Mouse (Mus musculus): ENCODE results near the gene Acap3. TPM values are rescaled to one million over a fixed set of nuclear protein-coding genes. Genes with fewer than 3 reads are reported as not detected.

Acap3 gene
- total and polyA plus RNA-seq, 2 experiments from 2014 or later = 6.4 to 31.2 TPM

DNA sequence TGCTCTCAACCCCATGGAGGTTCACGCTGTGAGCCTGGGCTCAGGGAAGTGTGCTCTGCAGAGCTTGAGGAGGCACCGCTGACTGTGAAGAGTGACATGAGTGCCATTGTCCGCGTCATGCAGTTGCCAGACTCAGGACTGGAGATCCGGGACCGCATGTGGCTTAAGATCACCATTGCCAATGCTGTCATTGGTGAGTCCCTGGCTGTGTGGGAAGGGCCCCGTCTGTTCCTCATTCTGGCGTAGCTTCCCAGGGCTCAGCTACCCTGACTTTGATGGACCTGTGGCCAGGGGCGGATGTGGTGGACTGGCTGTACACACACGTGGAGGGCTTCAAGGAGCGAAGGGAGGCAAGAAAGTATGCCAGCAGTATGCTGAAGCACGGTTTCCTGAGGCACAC lies 35.6 kb upstream of the Acap3 start:
- 86% methylated on average over 12 of the region's 12 CpGs for WGBS
- no peaks in the 10 kb centered on the region for H3K9me3 ChIP-seq (replicated peaks; ENCODE audit: control insufficient read depth, low read length)
- TF ChIP-seq CTCF (IDR thresholded peaks at IDR 0.05; ENCODE audit: low read depth) (no peak), EP300 (IDR thresholded peaks at IDR 0.05; ENCODE audit: low read depth) (no peak)
- ATAC-seq (ENCODE audit: insufficient read depth, low read depth) (no peak), DNase-seq (ENCODE audit: low spot score) (no peak)
- H3K27ac ChIP-seq (ENCODE audit: low read depth) = no peak overlapping the region
- H3K4me2 ChIP-seq (ENCODE audit: low read depth, low read length) = no peak overlapping the region
- H3K4me3 ChIP-seq (ENCODE audit: low read depth, low read length) = no peak overlapping the region
- H3K9ac ChIP-seq (replicated peaks; ENCODE audit: low read depth, low read length) = no peak overlapping the region
- no peaks in the 10 kb centered on the region; the same call in 1 of the 2 replicates for H3K4me1 ChIP-seq (ENCODE audit: control insufficient read depth, insufficient read depth)
- no peaks in the 10 kb centered on the region for H3K27me3 ChIP-seq (ENCODE audit: control insufficient read depth, insufficient read depth, low read length)
- H3K36me3 ChIP-seq (replicated peaks; ENCODE audit: control insufficient read depth, insufficient read depth, low read length) = peaks cover 47% of the 10 kb centered on the region

DNA sequence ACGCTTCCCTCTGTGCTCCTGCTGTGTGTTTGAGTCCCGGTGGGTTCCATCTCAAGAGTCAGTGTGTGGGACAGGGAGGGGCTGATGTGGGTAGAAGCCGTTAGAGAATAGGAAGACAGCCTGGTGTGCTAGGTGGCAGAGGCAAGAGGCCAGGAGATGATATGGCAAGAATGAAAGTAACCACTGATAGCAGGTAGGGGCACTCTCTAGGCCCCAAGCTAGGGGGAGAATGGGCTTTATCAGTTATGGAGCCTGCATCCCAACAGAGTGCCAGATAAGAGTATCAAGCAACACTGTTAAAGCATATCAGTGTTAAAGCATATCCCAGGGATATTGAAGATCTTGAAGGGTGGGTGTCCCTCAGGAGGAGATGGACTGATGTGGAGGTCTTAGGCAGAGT lies 34.7 kb upstream of the Acap3 start:
- no peak overlapping the region for H3K9ac ChIP-seq (replicated peaks; ENCODE audit: low read depth, low read length)
- TF ChIP-seq EP300 (IDR thresholded peaks at IDR 0.05; ENCODE audit: low read depth) (no peak), CTCF (IDR thresholded peaks at IDR 0.05; ENCODE audit: low read depth) (no peak)
- no peaks in the 10 kb centered on the region; the same call in 1 of the 2 replicates for H3K4me1 ChIP-seq (ENCODE audit: control insufficient read depth, insufficient read depth)
- no peaks in the 10 kb centered on the region for H3K9me3 ChIP-seq (replicated peaks; ENCODE audit: control insufficient read depth, low read length)
- no peak overlapping the region for H3K27ac ChIP-seq (ENCODE audit: low read depth)
- no peak overlapping the region for H3K4me3 ChIP-seq (ENCODE audit: low read depth, low read length)
- 86% methylated on average over 3 of the region's 3 CpGs for WGBS
- peaks cover 47% of the 10 kb centered on the region for H3K36me3 ChIP-seq (replicated peaks; ENCODE audit: control insufficient read depth, insufficient read depth, low read length)
- H3K4me2 ChIP-seq (ENCODE audit: low read depth, low read length) = no peak overlapping the region
- H3K27me3 ChIP-seq (ENCODE audit: control insufficient read depth, insufficient read depth, low read length) = no peaks in the 10 kb centered on the region
- ATAC-seq (ENCODE audit: insufficient read depth, low read depth) = no peak
- no peak for DNase-seq (ENCODE audit: low spot score)

DNA sequence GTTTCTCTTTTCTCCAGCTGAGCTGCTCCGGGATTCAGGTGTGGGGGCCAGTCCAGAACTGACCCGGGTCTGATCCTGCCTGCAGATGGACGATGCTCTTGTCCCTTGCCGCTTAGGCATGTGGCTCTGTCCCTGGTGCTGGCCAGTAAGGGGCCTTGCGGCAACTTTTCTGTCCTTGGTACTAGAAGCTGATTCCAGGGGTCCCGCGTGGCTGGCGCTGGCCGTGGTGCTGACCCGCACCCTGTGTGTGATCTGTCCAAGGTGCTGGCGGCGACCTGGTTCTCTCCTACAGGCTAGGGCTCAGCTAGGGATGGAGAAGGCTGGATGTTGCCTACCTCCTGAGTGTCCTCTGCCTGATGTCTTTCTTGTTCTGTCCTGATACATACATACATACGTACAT lies 32.3 kb upstream of the Acap3 start:
- no peaks in the 10 kb centered on the region for H3K27me3 ChIP-seq (ENCODE audit: control insufficient read depth, insufficient read depth, low read length)
- H3K4me2 ChIP-seq (ENCODE audit: low read depth, low read length) = no peak overlapping the region
- H3K36me3 ChIP-seq (replicated peaks; ENCODE audit: control insufficient read depth, insufficient read depth, low read length) = peaks cover 45% of the 10 kb centered on the region
- H3K4me1 ChIP-seq (ENCODE audit: control insufficient read depth, insufficient read depth) = no peaks in the 10 kb centered on the region
- no peak overlapping the region for H3K9ac ChIP-seq (replicated peaks; ENCODE audit: low read depth, low read length)
- DNase-seq (ENCODE audit: low spot score) = peak; percentile 60
- H3K27ac ChIP-seq (ENCODE audit: low read depth) = no peak overlapping the region
- H3K4me3 ChIP-seq (ENCODE audit: low read depth, low read length) = no peak overlapping the region
- WGBS = 19% methylated on average over 13 of the region's 13 CpGs
- no peaks in the 10 kb centered on the region for H3K9me3 ChIP-seq (replicated peaks; ENCODE audit: control insufficient read depth, low read length)
- ATAC-seq (ENCODE audit: insufficient read depth, low read depth) = peak; percentile 58
- TF ChIP-seq CTCF (IDR thresholded peaks at IDR 0.05; ENCODE audit: low read depth) (no peak), EP300 (IDR thresholded peaks at IDR 0.05; ENCODE audit: low read depth) (peak; percentile 25; the same call in 1 of the 2 replicates)

DNA sequence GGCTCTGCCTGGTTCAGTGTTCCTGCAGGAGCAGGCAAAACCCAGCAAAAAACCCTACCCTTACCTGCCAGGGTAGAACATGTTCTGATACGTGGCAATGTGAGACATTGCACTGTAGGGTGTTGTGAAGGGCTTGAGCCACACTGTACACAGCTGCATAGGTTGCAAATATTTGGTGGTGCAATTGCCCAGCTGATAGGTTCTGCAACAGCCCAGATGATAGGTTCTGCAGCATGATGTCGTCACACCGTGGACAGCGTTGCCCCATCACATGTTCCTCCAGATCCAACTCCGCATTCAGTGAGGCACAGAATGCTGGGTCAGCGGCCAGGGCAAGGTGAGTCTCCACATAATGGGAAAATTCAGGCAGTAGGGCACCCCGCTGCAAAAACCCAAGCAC lies 29.8 kb upstream of the Acap3 start:
- WGBS = 88% methylated on average over 7 of the region's 7 CpGs
- TF ChIP-seq EP300 (IDR thresholded peaks at IDR 0.05; ENCODE audit: low read depth) (no peak), CTCF (IDR thresholded peaks at IDR 0.05; ENCODE audit: low read depth) (no peak)
- H3K9me3 ChIP-seq (replicated peaks; ENCODE audit: control insufficient read depth, low read length) = no peaks in the 10 kb centered on the region
- H3K27me3 ChIP-seq (ENCODE audit: control insufficient read depth, insufficient read depth, low read length) = no peaks in the 10 kb centered on the region
- no peak overlapping the region for H3K4me3 ChIP-seq (ENCODE audit: low read depth, low read length)
- H3K4me2 ChIP-seq (ENCODE audit: low read depth, low read length) = no peak overlapping the region
- no peaks in the 10 kb centered on the region for H3K4me1 ChIP-seq (ENCODE audit: control insufficient read depth, insufficient read depth)
- no peak overlapping the region for H3K27ac ChIP-seq (ENCODE audit: low read depth)
- no peak overlapping the region for H3K9ac ChIP-seq (replicated peaks; ENCODE audit: low read depth, low read length)
- no peak for DNase-seq (ENCODE audit: low spot score)
- no peak for ATAC-seq (ENCODE audit: insufficient read depth, low read depth)
- peaks cover 39% of the 10 kb centered on the region for H3K36me3 ChIP-seq (replicated peaks; ENCODE audit: control insufficient read depth, insufficient read depth, low read length)

DNA sequence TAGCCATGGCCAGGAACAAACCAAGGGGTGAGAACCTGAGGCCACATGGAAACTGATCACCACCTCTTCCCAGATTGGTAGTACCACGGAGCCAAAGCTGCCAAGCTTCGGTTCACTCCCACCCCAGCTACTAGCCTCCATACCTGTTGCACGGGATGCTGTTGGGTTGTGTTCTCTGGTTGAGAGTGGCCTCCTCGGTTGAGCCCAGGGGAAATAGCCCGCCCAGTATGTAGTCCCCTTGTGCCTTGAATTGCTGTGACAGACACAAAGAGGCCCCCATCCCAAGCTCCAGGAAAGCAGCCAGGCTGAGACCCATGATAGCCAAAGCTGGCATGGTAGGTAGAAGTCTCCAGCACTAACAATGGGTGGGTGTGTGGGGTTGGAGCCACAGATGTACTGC lies 28.6 kb upstream of the Acap3 start, which contains the start of gene Tas1r3:
Tas1r3 (minus strand) TSS at position 362 of the 400 bp plus-strand sequence.
- ATAC-seq (ENCODE audit: insufficient read depth, low read depth) (no peak), DNase-seq (ENCODE audit: low spot score) (no peak)
- Histone ChIP-seq H3K36me3 (replicated peaks; ENCODE audit: control insufficient read depth, insufficient read depth, low read length) (peaks cover 31% of the 10 kb centered on the region), H3K4me2 (ENCODE audit: low read depth, low read length) (no peak within 1 kb of the TSS), H3K27ac (ENCODE audit: low read depth) (no peak within 1 kb of the TSS), H3K9ac (replicated peaks; ENCODE audit: low read depth, low read length) (no peak within 1 kb of the TSS), H3K4me3 (ENCODE audit: low read depth, low read length) (no peak within 1 kb of the TSS), H3K4me1 (ENCODE audit: control insufficient read depth, insufficient read depth) (no peaks in the 10 kb centered on the region), H3K9me3 (replicated peaks; ENCODE audit: control insufficient read depth, low read length) (no peaks in the 10 kb centered on the region), H3K27me3 (ENCODE audit: control insufficient read depth, insufficient read depth, low read length) (no peaks in the 10 kb centered on the region)
- 80% methylated on average over 5 of the region's 5 CpGs for WGBS
- TF ChIP-seq CTCF (IDR thresholded peaks at IDR 0.05; ENCODE audit: low read depth) = no peak
- no peak for TF ChIP-seq EP300 (IDR thresholded peaks at IDR 0.05; ENCODE audit: low read depth)

DNA sequence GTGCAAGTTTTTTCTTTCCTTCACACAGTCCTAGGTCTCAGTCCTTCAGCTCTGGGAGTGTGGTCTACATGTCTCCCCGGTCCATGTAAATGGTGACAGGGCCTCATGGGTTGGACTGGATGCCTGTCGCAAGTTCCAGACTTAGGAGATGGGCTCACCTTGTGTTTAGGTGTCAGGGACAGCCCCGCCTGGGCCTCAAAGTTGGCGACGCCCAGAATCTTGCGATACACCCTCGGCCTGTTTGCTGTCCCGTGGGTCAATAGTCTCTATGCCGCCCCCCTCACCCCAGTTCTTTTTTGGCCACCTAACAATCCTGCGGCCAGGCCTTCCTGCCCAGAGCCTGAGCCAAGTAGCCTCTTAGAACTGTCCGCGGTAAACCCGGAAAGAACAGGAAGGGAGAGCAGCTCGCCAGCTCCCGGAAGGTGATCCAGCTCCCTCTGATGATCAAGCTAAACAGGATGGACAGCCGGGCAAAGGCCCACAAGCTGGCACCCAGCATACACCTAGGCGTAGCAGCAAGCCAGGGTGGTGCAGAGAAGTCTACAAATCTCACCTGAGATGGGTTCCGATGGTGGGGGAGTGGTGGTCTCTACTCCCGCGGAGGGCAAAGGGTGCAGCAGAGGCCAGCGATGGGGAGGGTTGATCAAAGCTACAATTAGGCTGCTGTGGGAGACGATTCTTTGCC lies 22.9 kb upstream of the Acap3 start:
- peak overlapping the region; percentile 88 for H3K4me2 ChIP-seq (ENCODE audit: low read depth, low read length)
- peaks cover 15% of the 10 kb centered on the region for H3K4me1 ChIP-seq (ENCODE audit: control insufficient read depth, insufficient read depth)
- 8% methylated on average over 22 of the region's 22 CpGs for WGBS
- no peaks in the 10 kb centered on the region for H3K27me3 ChIP-seq (ENCODE audit: control insufficient read depth, insufficient read depth, low read length)
- H3K36me3 ChIP-seq (replicated peaks; ENCODE audit: control insufficient read depth, insufficient read depth, low read length) = peaks cover 35% of the 10 kb centered on the region
- H3K9me3 ChIP-seq (replicated peaks; ENCODE audit: control insufficient read depth, low read length) = no peaks in the 10 kb centered on the region
- no peak for DNase-seq (ENCODE audit: low spot score)
- TF ChIP-seq EP300 (IDR thresholded peaks at IDR 0.05; ENCODE audit: low read depth) (no peak), CTCF (IDR thresholded peaks at IDR 0.05; ENCODE audit: low read depth) (no peak)
- H3K4me3 ChIP-seq (ENCODE audit: low read depth, low read length) = peak overlapping the region; percentile 75
- peak overlapping the region; percentile 57 for H3K9ac ChIP-seq (replicated peaks; ENCODE audit: low read depth, low read length)
- no peak overlapping the region for H3K27ac ChIP-seq (ENCODE audit: low read depth)
- peak; percentile 21 for ATAC-seq (ENCODE audit: insufficient read depth, low read depth)

Measured in heart, postnatal 0 days (tissue).